Mouse (Mus musculus) limb, embryonic 12.5 days (tissue): ENCODE data around the gene Scaf8. TPM values are rescaled to one million over a fixed set of nuclear protein-coding genes. Genes with fewer than 3 reads are reported as not detected.

ENCODE experiments used
- ATAC-seq: fragments of 200-750 bp; cut with Nextera tagmentation; 2 replicates; pipeline ENCODE4 v1.8.0; 2017; ENCODE audit warnings: low read depth, moderate TSS enrichment; ENCODE audit not compliant: insufficient number of reproducible peaks, insufficient read depth, low FRiP score, low TSS enrichment
- H3K27ac ChIP-seq: fragments of 300-500 bp; sonication (generic); 2 replicates; pipeline ENCODE4 v1.5.1; 2016; ENCODE audit warnings: mild to moderate bottlenecking, moderate library complexity
- H3K27me3 ChIP-seq: fragments of 300-500 bp; sonication (generic); 2 replicates; pipeline ENCODE4 v1.6.1; 2016; ENCODE audit warnings: mild to moderate bottlenecking, moderate library complexity
- H3K36me3 ChIP-seq: fragments of 300-500 bp; sonication (generic); 2 replicates; pipeline ENCODE4 v1.6.1; 2016; ENCODE audit warnings: mild to moderate bottlenecking, moderate library complexity
- H3K4me1 ChIP-seq: fragments of 300-500 bp; sonication (generic); replicated peaks from 2 replicates; pipeline ENCODE4 v1.6.1; 2016
- H3K4me2 ChIP-seq: fragments of 300-500 bp; sonication (generic); 2 replicates; pipeline ENCODE4 v1.6.1; 2016; ENCODE audit warnings: mild to moderate bottlenecking, moderate library complexity
- H3K4me3 ChIP-seq: fragments of 300-500 bp; sonication (generic); replicated peaks from 2 replicates; pipeline ENCODE4 v1.5.1; 2016; ENCODE audit warnings: mild to moderate bottlenecking
- H3K9ac ChIP-seq: fragments of 300-500 bp; sonication (generic); replicated peaks from 2 replicates; pipeline ENCODE4 v1.6.1; 2016; ENCODE audit warnings: mild to moderate bottlenecking, moderate library complexity
- H3K9me3 ChIP-seq: fragments of 300-500 bp; sonication (generic); 2 replicates; pipeline ENCODE4 v1.6.1; 2016; ENCODE audit warnings: mild to moderate bottlenecking, moderate library complexity
- WGBS: fragments of 180-500 bp; shearing (Covaris S2); methylation state at CpG from one replicate; pipeline ENCODE4 v1.1.7; 2016; 5-methylcytosine and 5-hydroxymethylcytosine counted together
- polyA plus RNA-seq: library from polyadenylated mRNA; unstranded; fragments of >200 nt; fragmentation: Nextera tagmentation; extraction: Ambion mirVana; gene quantifications from 2 replicates; pipeline ENCODE4 v1.2.1, GENCODE M21; 2016

The Scaf8 gene
- polyA plus RNA-seq, 1 experiment from 2014 or later: 28.8 TPM

GRCm38 (mm10) chr17:3209581-3209980 lies 94.8 kb downstream of the Scaf8 start:
- no peaks in the 10 kb centered on the region for H3K9me3 ChIP-seq
- 82% methylated on average over 4 of the region's 4 CpGs for WGBS
- no peaks in the 10 kb centered on the region for H3K27me3 ChIP-seq
- no peak overlapping the region for H3K9ac ChIP-seq
- H3K4me2 ChIP-seq: no peak overlapping the region
- peaks cover 23% of the 10 kb centered on the region for H3K4me1 ChIP-seq
- no peak overlapping the region for H3K4me3 ChIP-seq
- no peak overlapping the region for H3K27ac ChIP-seq
- H3K36me3 ChIP-seq: peaks cover 38% of the 10 kb centered on the region
- no peak for ATAC-seq

- Histone ChIP-seq H3K36me3 (peaks cover 40% of the 10 kb centered on the region), H3K9ac (no peak overlapping the region), H3K4me2 (no peak overlapping the region), H3K4me1 (peaks cover 23% of the 10 kb centered on the region), H3K27ac (no peak overlapping the region), H3K4me3 (no peak overlapping the region), H3K9me3 (no peaks in the 10 kb centered on the region), H3K27me3 (no peaks in the 10 kb centered on the region)
- no peak for ATAC-seq
- 90% methylated on average over 5 of the region's 5 CpGs for WGBS
Observed at GRCm38 (mm10) chr17:3210134-3210533, 95.4 kb downstream of the Scaf8 start.

DNA sequence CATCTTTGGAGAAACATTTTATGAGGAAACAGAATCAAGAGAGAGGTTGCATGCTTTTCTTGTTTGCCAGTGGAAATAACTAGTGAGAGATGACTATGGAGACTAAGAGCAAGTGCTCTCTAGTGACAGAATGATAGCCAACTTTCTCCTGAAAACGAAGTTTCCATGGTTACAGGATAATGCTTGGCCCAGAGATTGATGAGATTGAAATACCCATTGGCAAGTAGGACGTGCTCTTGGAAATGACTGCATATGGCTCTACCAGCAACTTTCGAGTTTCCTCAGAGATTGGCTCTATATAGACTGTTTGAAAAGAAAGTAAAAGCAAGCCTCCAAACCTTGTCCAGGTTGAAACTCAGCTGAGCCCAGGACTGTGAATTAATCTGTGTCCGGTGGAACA lies 97.3 kb downstream of the Scaf8 start:
- ATAC-seq: no peak
- Histone ChIP-seq H3K27me3 (no peaks in the 10 kb centered on the region), H3K9me3 (no peaks in the 10 kb centered on the region), H3K27ac (no peak overlapping the region), H3K4me1 (peaks cover 11% of the 10 kb centered on the region), H3K36me3 (peaks cover 58% of the 10 kb centered on the region), H3K9ac (no peak overlapping the region), H3K4me3 (no peak overlapping the region), H3K4me2 (no peak overlapping the region)
- 92% methylated on average over 4 of the region's 4 CpGs for WGBS

DNA sequence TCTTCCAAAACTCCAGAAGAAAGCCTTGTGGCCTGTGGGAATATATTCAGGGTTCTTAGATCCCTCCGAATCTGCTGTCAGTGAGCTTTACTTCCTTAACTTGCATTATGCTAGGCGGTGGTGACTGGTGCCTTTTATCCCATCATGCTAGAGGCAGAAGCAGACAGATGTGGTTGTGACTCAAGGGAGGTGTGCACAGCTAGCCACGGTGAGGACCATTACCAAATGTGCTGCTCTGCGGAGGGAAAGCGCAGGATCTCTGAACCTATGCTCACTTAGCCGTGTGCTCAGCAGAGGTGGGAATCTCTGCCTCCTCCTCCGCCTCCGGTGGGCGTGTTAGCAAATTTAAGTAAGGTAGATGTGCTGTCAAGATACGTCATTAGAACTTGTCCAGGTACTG lies 98.1 kb downstream of the Scaf8 start:
- no peaks in the 10 kb centered on the region for H3K9me3 ChIP-seq
- peaks cover 5% of the 10 kb centered on the region; the same call in 1 of the 2 replicates for H3K4me1 ChIP-seq
- H3K4me3 ChIP-seq: no peak overlapping the region
- peaks cover 66% of the 10 kb centered on the region for H3K36me3 ChIP-seq
- no peak overlapping the region for H3K9ac ChIP-seq
- no peak for ATAC-seq
- no peaks in the 10 kb centered on the region for H3K27me3 ChIP-seq
- WGBS: 96% methylated on average over 10 of the region's 10 CpGs
- H3K27ac ChIP-seq: no peak overlapping the region
- H3K4me2 ChIP-seq: no peak overlapping the region

- Histone ChIP-seq H3K4me3 (no peak overlapping the region), H3K27ac (no peak overlapping the region), H3K4me1 (no peaks in the 10 kb centered on the region; the same call in 1 of the 2 replicates), H3K9ac (no peak overlapping the region), H3K27me3 (no peaks in the 10 kb centered on the region), H3K9me3 (no peaks in the 10 kb centered on the region), H3K4me2 (no peak overlapping the region), H3K36me3 (peaks cover 66% of the 10 kb centered on the region)
- 83% methylated on average over 2 of the region's 2 CpGs for WGBS
- no peak for ATAC-seq
Observed at GRCm38 (mm10) chr17:3214852-3215251, 100.1 kb downstream of the Scaf8 start.

DNA sequence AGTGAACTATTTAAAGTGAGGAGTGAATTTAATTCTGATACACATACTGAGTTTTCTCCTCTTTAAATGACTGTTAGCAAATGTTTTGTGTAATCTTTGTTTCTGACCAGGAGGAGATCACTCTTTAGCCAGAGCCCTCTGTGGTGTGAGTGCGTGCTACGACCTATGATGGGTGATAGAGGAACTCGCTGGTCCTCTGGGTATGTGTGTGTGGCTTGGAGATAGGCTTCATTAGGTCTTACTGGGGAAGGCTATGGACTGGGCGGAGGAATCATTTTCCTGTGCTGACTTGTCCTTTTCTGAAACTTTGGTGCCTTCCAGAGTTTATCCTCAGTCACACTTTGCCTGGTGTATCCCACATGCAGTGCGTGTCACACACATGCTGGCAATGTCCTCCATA lies 102.3 kb downstream of the Scaf8 start:
- no peak overlapping the region for H3K27ac ChIP-seq
- H3K4me2 ChIP-seq: no peak overlapping the region
- no peaks in the 10 kb centered on the region; the same call in 1 of the 2 replicates for H3K4me1 ChIP-seq
- H3K36me3 ChIP-seq: peaks cover 53% of the 10 kb centered on the region
- no peak for ATAC-seq
- no peaks in the 10 kb centered on the region for H3K27me3 ChIP-seq
- no peak overlapping the region for H3K9ac ChIP-seq
- no peak overlapping the region for H3K4me3 ChIP-seq
- H3K9me3 ChIP-seq: no peaks in the 10 kb centered on the region
- 92% methylated on average over 5 of the region's 5 CpGs for WGBS

DNA sequence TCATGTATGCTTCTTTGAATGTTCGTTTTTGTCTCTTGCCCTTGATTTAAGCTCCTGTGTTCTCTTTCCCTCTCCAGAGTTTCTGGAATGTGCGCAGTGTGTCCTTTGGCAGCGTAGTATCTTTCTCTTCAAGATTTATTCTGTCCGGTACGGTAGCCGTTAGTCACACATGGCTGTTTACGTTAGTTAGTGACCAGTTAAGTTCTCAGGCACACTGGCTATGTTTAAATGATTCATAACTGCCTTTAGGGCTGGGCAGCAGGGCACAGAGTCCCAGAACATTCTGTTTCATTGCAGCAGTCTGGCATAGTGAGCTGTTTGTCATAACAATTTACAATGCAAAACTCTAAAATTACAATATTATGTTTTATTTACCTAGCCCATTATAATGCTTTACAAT lies 103.6 kb downstream of the Scaf8 start:
- no peaks in the 10 kb centered on the region for H3K27me3 ChIP-seq
- WGBS: 78% methylated on average over 7 of the region's 7 CpGs
- peaks cover 39% of the 10 kb centered on the region for H3K36me3 ChIP-seq
- no peaks in the 10 kb centered on the region; the same call in 1 of the 2 replicates for H3K4me1 ChIP-seq
- no peak overlapping the region for H3K9ac ChIP-seq
- no peaks in the 10 kb centered on the region for H3K9me3 ChIP-seq
- H3K27ac ChIP-seq: no peak overlapping the region
- ATAC-seq: no peak
- H3K4me3 ChIP-seq: no peak overlapping the region
- no peak overlapping the region for H3K4me2 ChIP-seq

DNA sequence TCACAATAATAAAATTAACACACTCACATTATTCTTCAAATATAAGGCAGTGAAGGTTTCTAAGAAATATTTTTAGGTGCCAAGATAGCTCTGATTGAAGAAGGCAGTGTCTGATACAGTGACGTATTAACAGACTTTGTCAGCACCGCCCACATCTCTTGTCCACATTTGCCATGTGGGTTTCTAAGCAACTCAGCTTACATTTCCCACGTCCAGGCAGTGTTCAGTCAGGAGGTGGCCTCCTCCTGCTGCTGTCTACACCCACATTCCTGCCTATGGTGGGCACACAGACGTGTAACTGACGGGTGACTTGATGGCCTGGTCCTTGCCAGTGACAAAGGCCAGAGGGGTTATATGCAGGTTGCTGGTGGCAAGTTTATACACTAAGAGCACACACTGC lies 104.1 kb downstream of the Scaf8 start:
- H3K27ac ChIP-seq: no peak overlapping the region
- 68% methylated on average over 5 of the region's 5 CpGs for WGBS
- H3K4me2 ChIP-seq: no peak overlapping the region
- no peak for ATAC-seq
- H3K9ac ChIP-seq: no peak overlapping the region
- no peaks in the 10 kb centered on the region; the same call in 1 of the 2 replicates for H3K4me1 ChIP-seq
- no peak overlapping the region for H3K4me3 ChIP-seq
- H3K9me3 ChIP-seq: no peaks in the 10 kb centered on the region
- no peaks in the 10 kb centered on the region for H3K27me3 ChIP-seq
- peaks cover 34% of the 10 kb centered on the region for H3K36me3 ChIP-seq

DNA sequence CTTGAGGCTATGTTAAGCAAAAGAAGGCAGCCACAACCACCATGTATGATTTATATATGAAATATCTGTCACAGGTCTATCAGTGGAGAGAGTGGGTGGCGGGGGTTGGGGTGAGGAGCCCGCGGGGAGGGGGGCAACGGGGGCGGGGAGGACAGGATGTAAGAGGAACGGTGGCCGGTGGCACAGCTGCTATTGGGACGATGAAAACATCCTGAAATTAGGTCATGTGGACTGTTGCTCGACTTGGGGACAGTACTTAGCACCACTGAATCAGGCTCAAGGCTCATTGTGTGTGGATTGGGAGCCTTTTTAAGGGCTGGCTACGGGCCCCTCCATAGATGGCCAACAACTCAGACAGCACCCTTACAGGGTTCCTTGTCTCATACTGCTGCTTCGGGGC lies 105.4 kb downstream of the Scaf8 start:
- Histone ChIP-seq H3K36me3 (peaks cover 25% of the 10 kb centered on the region), H3K9me3 (no peaks in the 10 kb centered on the region)
- no peak for ATAC-seq

DNA sequence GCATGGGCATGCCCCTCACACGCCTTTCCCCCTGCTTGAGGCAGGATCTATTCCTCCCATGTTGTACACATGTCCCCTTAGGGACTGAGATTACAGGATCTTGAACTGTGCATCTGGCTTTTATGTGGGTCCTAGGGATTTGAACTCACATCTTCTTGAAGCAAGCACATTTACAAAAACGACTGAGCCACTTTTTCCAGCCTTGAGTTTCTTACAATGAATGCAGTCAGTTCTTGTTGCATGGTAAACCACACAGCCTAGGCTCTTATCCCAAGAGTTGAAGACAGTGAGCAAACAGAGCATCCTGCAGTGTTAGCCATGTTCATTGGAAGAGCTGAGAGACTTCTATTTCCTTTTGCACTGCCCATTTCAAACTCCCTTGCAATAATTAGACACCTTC lies 108.3 kb downstream of the Scaf8 start:
- H3K4me2 ChIP-seq: no peak overlapping the region
- no peaks in the 10 kb centered on the region for H3K9me3 ChIP-seq
- no peaks in the 10 kb centered on the region; the same call in 1 of the 2 replicates for H3K4me1 ChIP-seq
- 72% methylated on average over 2 of the region's 2 CpGs for WGBS
- no peak overlapping the region for H3K27ac ChIP-seq
- no peaks in the 10 kb centered on the region for H3K27me3 ChIP-seq
- no peaks in the 10 kb centered on the region; the same call in 1 of the 2 replicates for H3K36me3 ChIP-seq
- ATAC-seq: no peak
- H3K9ac ChIP-seq: no peak overlapping the region
- no peak overlapping the region for H3K4me3 ChIP-seq

More for the DNA sequence above, 105.4 kb downstream of the Scaf8 start:
- Histone ChIP-seq H3K4me1 (no peaks in the 10 kb centered on the region; the same call in 1 of the 2 replicates), H3K27me3 (no peaks in the 10 kb centered on the region), H3K4me2 (no peak overlapping the region), H3K9ac (no peak overlapping the region), H3K27ac (no peak overlapping the region), H3K4me3 (no peak overlapping the region)
- 75% methylated on average over 11 of the region's 11 CpGs for WGBS

DNA sequence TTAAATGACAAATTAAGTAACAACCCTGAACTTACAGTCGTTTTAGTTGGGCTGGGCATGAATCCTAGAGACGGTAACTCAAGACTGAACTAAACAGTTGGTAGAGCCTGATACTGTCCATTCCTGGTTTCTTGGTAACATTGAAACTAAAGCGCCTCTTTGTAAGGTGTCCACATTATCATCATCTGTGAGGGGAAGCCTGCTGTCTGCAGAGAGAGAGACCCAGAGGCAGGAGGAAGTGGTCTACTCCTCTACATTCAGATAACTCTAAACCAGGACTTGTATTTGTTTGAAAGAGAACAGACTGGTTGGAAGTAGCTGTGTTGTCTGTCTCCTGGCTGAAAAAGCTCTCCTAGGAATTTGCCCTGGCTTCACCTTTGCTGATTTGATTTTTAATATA lies 108.9 kb downstream of the Scaf8 start:
- H3K36me3 ChIP-seq: no peaks in the 10 kb centered on the region; the same call in 1 of the 2 replicates
- no peak for ATAC-seq
- H3K4me3 ChIP-seq: no peak overlapping the region
- no peaks in the 10 kb centered on the region for H3K9me3 ChIP-seq
- H3K4me2 ChIP-seq: no peak overlapping the region
- no peaks in the 10 kb centered on the region for H3K4me1 ChIP-seq
- no peak overlapping the region for H3K9ac ChIP-seq
- 85% methylated on average over 3 of the region's 3 CpGs for WGBS
- H3K27ac ChIP-seq: no peak overlapping the region
- H3K27me3 ChIP-seq: no peaks in the 10 kb centered on the region

DNA sequence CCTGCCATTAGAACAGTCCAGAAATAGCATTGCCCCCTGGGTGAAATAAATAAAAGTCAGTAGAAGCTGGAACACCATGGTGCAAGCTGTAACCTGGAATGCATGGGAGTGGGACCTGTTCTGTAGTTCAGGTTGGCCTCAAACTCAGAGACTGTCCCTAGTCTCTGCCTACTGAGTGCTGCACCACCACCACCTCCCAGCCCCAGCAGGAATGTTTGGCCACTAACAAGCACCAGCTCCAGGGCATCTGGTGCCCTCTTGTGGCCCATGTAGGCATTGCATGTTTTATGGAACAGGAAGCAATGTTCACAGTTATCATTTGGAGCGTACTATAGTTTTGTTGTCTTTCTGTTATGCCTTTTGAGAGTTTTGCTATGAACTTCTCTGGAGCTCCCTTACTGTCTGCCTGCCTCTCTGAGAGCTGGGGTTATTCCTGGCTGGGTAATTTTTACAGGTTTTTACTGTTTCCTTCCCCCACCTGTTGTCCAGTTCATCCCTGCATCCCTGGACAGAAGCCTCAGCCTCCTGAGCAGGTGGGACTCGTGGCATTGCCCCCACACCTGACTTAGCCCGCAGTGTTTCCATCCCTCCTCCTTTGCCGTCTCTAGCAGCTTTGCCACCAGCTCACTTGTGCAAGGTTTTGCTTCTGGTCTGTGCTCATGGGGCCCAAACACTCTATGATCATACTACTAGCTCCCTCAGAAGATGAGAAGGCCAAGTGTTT lies 109.8 kb downstream of the Scaf8 start:
- Histone ChIP-seq H3K9me3 (no peaks in the 10 kb centered on the region), H3K36me3 (no peaks in the 10 kb centered on the region; the same call in 1 of the 2 replicates), H3K27ac (no peak overlapping the region), H3K9ac (no peak overlapping the region), H3K4me2 (no peak overlapping the region), H3K4me1 (no peaks in the 10 kb centered on the region), H3K4me3 (no peak overlapping the region), H3K27me3 (no peaks in the 10 kb centered on the region)
- WGBS: 64% methylated on average over 4 of the region's 4 CpGs
- no peak for ATAC-seq
